Mouse (Mus musculus) G1E (cell line): ENCODE measurements around the gene AL607142.1.

Experiments
- CTCF ChIP-seq: IDR thresholded peaks from 2 replicates; pipeline ENCODE4 v1.5.1; 2012; ENCODE audit warnings: low read depth, low read length, inconsistent platforms, mixed read lengths
- GATA1 ChIP-seq: IDR thresholded peaks from 2 replicates; pipeline ENCODE4 v1.6.1; 2012; ENCODE audit warnings: borderline replicate concordance, low read length, inconsistent platforms, mixed read lengths
- GATA2 ChIP-seq: IDR thresholded peaks from 2 replicates; pipeline ENCODE4 v1.6.1; 2012; ENCODE audit warnings: low read depth, low read length, inconsistent platforms, borderline replicate concordance
- TAL1 ChIP-seq: conservative IDR thresholded peaks from 2 replicates; pipeline ENCODE4 v1.6.1; 2012; ENCODE audit warnings: low read depth, low read length, inconsistent platforms, mixed read lengths

GRCm38 (mm10) chr4:120127333-120127732, 62.5 kb downstream of the AL607142.1 start:
- TF ChIP-seq CTCF (no peak), GATA2 (no peak), GATA1 (no peak), TAL1 (no peak)
